Mouse (Mus musculus): Measurements from ENCODE around the gene Fpgs. TPM values are rescaled to one million over a fixed set of nuclear protein-coding genes. Genes with fewer than 3 reads are reported as not detected.

The Fpgs gene
- 1 to 10 TPM; 3.2 to 7.2 (median 5.8) TPM for polyA plus RNA-seq (2017; shearing (Covaris generic))

DNA sequence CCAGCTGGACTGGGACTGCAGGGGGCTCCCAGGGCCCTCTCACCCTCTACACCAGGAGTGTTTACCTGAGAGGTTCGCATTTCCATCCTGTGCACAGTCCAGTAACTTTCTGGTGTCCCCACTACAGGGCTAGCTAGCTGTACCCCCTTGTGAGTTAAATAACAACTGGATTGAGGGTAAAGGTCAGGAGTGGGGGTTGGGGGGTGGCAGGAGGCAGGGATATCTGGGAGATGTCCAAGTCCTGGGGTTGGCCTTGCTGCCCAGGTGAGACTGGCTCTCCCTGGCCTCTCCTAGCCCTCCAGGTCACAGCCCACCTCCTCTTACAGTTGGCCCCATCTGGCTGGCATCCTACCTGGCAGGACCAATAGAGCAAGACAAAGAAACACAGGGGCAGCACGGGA, at the start of gene Fpgs:
Gene Fpgs (minus strand): TSS at position 125 of the 401 bp plus-strand sequence.
- ATAC-seq, result no peak

DNA sequence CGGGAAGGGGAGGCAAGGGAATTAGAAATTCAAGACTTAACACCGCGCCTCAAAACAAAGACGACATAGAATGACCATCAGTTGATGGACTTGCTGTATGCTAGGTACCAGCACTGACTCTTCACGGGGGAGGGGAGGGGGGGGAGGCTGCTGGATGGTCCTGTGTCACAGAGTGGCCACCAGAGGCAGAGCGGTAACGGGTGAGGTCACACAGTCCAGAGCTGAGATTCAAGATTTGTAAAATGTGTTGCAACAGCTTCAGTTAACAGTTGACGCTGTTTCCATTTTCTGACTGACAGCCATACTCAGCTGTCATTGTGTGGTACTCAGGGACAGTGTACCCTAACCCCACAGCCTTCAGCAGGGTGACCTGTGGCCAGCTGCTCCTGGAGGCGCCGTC, 48.2 kb upstream of the Fpgs start:
- ATAC-seq, result no peak

DNA sequence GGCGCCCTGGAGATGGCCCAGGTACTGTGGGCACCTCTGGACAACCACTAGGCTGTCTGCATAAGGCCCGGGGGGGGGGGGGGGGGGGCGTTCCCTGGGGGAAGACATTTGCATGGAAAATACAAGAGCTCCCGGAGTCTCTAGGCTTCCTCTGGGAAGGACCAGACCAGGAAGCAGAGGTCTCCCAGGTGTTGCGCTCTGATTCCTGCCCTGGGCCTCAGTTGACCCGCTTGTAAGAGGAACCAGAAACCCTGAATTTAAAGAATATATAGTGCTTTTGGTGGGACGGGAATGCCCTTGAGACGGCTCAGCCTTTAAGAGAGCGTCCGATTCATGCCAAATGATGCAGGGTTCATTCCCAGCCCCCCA, 47.7 kb upstream of the Fpgs start:
- ATAC-seq, result no peak

DNA sequence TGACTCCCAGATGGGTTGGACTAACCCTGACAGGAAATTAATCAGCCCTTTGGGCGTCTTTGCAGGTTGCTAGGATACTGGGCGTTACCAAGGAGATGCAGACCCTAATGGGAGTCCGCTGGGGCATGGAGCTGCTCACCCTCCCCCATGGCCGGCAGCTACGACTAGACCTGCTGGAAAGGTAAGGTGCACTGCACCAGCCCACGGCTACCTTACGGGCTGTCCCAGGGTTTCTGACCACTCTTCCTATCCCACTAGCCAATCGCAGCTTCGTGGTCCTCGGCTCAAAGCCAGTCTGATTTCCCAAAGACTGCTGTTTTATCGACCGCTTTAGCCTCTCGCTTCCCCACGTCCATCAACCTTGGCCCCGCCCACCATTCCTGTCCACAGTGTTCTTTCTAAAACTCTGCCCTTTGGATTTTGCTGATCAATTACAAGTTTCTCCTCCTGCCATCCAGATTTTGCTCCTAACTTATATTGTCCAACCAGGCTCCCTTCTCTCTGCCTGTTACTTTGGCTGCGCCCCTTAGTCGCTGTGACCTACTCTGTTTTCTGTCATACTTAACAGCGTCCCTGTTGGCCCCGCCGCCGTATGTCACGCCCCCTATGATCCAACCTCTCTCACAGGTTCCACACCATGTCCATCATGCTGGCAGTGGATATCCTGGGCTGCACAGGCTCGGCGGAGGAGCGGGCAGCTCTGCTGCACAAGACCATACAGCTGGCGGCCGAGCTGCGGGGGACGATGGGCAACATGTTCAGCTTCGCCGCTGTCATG, 47.1 kb upstream of the Fpgs start:
- no peak for ATAC-seq

DNA sequence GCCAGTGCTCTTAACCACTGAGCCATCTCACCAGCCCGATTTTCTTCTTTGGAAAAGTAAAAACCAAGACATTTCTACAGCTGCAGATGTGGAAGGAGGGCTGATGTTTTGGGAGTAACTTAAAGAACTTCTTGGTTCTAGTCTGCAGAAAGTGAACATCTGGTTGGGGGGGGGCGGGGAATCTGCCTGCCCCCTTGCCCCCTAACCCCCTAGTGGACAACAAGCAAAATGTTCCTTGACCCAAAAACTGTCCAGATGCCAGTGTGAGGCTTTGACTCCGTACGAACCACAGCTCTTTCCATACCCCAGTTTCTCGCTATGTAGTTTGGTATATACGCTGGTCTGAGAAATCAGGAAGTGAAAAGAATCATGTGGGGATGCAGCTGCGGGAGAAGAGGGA, 46.3 kb upstream of the Fpgs start:
- no peak for ATAC-seq

DNA sequence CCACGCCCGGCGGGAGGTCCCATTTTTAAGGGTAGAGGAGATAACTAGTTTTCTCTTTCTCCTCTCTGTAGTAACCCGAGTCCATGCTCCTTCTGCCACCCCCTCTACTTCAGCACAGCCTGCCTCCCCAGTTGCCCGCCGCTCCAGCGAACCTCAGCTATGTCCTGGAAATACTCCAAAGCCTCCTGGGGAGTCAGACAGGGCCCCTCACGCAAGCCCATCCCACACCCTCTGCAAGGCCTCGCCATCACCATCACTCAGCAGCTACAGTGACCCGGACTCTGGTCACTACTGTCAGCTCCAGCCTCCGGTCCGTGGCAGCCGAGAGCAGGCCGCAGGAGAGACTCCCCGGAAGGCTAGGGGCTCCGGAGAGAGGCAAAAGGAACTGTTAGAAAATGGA, 45.1 kb upstream of the Fpgs start:
- no peak for ATAC-seq

DNA sequence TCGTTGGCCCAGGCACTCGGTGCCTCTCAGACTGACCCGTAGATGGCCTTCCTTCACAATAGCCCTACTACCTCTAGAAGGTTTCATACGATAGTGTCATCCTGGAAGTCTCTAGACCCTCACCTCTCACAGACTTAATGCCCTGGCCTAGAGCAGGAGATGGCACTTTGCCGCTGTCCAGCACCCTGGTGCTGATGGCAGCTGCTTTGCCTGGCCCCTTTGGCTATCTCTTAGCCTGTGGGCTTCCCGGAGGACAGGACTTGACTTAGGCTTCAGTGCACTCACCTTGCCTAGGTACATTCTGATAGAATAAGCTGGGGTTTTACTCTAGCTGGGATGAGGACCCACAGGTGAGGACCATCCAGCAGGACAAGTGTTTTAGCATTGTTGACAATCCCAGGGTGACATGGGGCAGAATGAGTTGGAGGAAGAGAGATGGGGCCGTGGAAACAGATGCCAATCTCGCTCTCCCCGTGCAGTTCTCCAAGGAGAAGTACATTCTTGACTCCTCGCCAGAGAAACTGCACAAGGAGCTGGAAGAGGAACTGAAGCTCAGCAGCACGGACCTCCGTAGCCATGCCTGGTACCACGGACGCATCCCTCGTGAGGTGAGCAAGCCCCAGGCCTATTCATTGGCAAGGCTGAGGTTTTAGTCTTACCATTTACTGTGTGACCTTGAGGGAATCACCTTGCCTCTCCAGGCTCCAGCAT, 40.5 kb upstream of the Fpgs start:
- no peak for ATAC-seq

DNA sequence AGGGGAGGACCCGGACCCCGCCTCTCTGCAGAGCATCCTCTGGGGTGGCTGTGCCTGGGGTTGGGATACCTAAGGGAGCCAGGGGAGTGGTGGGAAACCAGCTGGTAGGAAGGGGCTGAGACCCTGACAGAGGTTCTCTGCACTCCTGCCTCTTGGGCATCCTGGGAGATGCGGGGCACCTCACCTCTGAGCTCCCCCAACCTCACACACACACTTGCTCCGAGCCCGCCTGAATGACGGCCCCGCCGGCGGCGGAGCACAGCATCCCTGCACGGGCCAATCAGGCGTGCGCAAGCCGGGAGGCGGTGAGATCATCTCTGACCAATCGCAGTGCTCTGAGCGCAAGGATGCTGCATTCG, 38.2 kb upstream of the Fpgs start:
- no peak for ATAC-seq

DNA sequence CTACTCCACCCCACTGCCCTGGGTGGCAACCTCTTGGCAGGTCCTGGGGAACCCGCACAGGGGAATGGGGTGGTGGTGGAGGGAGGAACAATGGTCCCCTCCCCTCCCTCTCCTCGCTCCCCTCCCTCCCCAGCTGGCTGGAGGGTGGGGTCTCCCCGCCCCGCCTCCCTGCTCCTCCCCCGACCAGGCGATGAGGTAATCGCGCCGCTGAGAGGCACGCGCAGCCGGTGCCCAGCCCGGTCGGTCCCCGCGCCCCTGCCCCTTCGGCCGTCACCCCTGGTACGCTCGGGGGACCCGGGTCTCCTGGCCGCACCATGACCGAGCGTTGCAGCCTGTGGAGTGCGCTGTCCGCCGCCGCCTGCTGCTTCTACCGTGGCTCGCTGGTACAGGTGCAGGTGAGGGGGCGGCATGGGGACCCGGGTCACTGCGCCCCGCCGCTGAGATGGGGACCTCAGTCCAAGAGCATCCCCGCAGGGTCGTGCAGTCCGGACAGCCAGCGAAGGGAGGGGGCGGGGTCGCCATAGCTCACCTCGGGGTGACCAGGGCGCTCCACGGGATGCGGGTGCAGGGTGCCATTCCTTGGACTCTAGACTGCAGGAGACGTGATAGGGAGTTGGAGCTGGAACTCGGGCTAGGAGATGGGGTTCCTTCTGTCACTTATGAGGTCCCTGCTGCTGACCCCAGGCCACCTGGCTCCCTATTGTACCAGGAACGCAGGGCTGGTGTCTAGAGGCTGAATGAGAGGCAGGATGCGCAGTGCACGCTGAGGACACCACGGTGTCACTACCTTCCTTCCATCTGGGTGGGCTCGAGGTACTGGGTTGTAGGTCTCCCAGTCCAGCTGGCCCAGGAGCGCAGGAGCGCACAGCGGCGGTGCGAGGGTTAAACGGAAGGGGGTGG, 37.6 kb upstream of the Fpgs start:
- no peak for ATAC-seq

DNA sequence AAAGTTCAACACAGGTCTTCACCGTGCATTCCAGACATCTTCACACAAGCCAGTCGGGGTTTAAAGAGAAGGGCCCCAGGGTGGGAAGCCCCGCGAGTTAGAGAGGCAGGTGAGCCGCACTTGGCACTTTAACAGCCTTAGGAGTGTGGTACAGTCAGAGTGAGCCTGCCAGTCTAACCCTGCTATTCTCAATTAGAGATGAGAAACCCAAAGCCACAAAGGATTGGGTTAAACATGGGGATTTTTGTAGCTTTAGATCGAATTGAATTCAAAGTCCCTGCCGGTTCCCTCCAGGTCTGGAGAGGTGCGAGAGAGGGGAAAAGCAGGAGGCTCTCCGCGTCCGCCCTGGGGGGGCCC, 36.9 kb upstream of the Fpgs start, which contains the start of gene 6330409D20Rik:
Gene 6330409D20Rik (minus strand): TSS at position 101 of the 357 bp plus-strand sequence.
- ATAC-seq, result no peak

DNA sequence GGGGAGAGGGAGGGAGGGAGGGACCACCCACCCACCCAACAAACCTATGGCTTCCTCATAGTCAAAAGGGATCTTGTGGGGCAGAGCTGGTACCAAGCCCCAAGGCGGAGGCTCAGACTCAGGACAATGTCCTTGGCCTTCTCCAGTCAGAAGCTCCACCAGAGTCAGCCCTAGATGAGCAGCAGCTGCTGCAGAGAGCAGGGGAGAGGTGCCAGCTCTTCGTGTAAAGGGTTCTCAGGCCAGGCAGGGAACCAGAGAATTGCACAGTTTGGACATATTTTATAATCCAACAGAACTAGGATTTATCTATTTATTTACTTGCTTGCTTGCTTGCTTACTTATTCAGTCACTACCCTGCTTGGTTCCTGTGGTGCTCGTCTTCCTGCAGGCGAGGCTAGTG, 35.4 kb upstream of the Fpgs start:
- ATAC-seq, result no peak

DNA sequence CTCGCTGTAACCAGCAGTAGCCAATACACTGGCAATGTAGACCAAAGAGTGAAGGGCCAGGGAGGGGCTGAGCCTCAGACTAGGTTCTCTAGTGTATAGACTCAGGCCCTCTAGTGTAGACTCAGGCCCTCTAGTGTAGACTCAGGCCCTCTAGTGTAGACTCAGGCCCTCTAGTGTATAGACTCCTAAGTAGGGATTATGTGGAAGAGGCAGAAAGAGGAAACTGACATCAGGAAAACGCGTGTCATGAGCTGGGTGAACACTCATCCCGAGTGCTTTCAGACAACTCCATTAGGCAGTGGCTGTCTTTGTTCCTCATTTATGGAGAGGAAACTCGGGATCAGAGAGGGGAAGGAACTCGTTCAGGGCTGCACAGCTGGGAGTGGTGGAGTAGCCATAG, 33.1 kb upstream of the Fpgs start:
- no peak for ATAC-seq

DNA sequence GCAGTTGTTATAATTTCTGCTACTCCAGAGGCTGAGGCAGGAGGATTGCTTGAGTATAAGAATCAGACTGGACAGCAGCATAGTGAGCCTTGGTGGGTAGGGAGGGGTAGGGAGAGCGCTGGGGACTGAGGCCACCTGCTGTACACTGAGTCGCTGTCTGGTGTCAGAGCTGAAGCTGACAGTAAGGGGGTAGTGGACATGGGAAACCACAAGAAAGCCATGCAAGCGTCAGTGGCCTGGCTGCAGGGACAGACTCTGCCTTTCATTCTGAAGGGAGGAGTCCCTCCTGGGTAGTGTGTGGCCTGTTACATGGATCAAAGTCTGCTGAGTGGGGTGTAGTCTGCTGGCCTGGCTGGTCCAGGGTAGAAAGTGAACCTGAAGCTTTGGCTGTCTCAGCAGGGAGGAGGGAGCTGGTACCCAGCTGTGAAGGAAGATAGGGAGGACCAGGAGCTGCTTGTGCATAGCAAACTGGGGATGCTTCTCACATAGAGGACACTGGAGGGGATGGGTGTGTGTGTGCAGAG, 32.4 kb upstream of the Fpgs start:
- no peak for ATAC-seq

DNA sequence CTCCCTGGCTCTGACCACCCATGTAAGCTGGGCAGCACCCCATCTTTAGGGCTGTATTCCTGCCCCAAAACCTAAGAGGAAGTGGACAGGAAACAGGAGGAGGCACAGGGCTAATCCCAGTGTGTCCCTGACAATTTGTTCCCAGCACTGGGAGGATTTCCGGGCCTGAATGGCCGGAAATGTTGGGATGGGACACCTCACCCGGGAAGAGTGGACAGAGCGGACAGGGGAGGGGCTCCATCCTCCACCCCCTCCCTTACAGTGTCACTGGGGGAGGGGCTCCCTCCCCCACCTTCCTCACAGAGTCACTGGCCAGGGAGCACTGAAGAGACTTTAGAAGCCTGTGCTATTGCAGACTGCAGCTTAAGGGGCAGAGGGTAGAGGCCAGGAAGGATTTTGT, 31.0 kb upstream of the Fpgs start:
- ATAC-seq, result no peak

DNA sequence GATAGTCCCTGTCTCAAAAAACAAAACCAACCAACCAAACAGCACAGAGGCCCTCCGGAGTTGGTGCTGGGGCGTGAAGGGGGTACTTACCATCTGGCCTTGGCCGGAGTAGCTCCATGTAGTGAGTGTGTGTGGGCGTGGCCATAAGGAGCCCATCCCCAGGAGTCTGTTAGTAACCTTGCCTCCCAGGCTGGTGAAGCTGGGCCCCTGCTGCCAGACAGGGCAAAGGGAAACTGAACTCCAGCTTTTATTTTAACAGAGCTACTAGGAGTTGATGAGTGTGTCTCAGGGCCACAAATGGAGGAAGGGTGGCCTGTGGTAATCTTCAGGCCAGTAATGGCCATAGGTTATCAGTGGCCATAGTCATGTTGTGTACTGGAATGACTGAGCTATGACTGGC, 30.5 kb upstream of the Fpgs start:
- ATAC-seq, result no peak

DNA sequence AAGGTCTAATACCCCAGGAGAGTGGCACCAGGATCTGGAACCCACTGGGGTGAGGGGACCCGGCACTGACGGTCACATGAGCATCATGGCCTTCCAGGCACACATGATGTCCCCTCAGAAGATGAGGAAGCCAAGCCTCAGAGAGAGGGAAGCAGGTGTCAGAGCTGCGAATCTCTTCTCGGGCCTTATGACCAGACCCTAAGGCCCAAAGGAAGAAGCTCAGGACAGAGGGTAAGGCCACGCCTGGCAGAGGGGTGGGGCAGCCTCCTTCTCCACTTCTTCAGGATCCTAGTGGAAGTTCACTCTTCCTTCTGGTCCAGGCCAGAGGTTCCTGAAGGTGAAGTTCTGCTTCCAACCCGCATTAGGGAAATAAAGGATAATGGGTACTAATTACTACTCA, 28.8 kb upstream of the Fpgs start:
- no peak for ATAC-seq

DNA sequence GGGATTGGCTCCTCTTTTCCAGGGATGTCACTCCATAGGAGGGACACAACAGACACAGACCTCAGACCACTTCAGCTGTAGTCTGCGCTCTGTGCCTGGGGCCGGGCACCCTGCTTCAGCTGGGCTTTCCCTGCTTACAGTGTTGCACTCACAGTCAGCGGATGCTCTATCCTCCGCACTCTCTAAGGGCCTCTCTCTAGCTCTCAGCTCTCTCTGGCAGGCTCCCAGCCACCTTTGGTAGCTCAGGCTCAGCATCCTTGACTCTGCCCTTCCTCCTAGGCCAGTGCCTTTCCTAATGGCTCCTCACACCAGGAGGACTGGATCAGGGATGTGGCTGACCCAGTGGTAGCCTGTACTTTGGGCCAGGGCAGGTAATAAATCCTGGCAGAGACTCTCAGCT, 28.0 kb upstream of the Fpgs start:
- ATAC-seq, result no peak

DNA sequence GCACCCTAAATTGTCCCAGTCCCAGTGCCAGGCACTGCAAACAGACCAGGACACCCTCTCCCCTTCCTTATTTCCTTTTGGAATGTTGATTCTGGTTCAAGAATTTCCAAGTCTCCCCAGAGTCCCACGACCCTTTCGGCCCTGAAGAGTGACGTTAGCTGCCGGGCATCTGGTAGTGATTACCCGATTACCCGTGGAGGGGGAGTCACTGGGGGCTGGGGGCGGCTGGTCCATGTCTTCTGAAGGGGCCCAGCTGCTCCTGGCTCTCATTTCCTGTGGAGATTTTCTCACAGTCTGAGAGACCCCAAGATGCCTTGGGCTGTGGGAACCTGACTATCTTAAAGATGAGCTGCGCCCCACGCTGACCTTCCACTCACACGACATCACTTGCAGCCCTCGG, 26.9 kb upstream of the Fpgs start:
- no peak for ATAC-seq

DNA sequence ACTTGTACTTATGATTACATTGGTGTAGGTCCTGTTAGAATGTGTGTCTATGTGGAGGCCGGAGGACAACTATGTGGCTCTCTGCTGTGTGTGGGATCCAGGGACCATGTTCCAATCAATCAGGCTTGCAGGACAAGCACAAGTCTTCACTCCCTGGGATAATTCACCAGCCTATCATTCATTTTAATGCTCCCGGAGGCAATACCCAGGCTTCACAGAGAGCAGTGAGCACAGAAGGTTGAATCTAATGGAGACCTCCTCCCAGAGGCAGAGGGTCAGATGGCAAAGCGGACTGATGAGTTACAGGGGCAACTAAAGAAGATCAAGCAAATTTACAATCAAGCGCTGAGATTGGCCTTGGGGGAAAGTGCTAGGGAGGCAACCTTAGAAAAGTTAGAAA, 25.6 kb upstream of the Fpgs start:
- no peak for ATAC-seq

DNA sequence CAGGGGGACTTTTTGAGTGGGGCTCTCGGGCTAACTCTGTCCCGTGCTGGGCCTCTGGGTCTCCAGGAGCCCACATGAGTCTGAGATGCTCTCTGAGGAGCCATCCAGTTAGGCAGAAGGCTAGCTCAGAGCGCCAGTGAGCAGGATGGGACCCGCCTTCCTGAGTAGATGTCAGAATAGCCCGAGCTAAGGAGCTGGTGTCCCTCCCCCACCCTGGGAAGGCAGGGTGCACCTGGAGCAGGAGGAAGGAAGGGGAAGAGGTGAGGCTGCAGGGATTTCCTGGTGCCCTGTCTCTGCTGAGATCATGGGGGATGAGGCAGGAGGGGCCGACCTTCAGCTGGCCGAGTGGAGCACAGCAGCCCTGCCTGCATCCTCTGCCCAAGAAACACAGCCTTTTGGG, 24.5 kb upstream of the Fpgs start:
- ATAC-seq, result no peak

DNA sequence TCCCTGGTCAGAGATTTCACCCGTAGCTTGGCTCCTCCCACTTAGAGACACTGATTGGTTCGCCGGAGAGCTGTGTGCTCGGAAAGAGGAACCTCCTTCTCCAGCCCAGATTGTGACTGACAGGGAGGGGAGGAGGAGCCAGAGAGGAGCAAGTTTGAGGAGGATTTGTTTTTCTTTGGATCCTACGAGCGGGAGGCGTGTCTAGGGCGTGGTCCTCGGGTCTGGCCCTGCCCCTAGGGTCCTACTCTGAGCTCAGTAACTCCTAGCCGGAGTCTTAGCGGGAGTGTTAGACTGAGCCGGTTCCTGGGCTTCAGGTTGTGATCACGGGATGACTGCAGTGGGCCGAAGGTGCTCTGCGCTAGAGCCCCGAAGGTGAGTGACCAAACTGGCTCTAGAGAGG, 23.5 kb upstream of the Fpgs start:
- ATAC-seq, result no peak

DNA sequence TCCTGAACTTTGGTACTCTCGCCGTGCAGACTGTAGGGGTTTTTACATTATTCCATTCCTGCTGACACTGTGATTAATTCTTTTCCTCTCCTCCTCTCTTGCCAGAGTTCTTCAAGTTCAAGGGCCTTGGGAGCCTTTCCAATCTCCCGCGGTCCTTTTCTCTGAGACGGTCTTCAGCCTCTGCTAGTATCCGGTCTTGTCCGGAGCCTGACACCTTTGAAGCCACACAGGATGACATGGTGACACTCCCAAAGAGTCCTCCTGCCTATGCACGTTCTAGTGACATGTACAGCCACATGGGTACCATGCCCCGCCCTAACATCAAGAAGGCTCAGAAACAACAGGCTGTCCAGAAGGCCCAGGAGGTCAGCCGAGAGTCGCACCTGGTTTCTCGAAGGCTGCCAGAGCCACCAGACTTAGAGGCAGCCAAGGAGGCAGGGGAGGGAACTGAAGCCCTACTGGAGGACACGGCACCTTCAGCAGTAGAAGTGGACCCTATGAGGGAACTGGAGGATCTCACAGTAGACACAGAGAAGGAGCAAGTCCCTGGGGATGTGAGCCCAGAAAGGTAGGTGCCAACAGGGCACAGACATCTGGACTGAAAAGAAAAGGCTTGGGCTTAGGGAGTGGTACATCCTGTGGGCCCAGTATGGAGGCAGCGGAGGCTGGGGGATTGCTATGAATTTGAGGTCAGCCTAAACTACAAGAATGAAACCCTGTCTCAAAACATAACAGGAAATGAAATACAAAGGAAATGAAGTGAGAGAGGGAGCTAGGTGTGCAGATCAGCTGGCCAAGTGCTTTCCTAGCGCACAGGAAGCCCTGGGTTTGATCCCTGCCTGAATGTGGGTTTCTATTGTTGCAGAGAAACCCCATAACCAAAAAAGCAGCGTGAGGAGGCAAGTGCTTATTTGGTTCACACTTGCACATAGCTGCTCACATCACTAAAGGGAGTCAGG, 21.2 kb upstream of the Fpgs start:
- ATAC-seq, result peak; percentile 68

Measured in inflammation-experienced regulatory T-cells, adult 6 months (primary cell).